Mouse (Mus musculus): ENCODE measurements around the gene Dazap1.

Dazap1 gene

DNA sequence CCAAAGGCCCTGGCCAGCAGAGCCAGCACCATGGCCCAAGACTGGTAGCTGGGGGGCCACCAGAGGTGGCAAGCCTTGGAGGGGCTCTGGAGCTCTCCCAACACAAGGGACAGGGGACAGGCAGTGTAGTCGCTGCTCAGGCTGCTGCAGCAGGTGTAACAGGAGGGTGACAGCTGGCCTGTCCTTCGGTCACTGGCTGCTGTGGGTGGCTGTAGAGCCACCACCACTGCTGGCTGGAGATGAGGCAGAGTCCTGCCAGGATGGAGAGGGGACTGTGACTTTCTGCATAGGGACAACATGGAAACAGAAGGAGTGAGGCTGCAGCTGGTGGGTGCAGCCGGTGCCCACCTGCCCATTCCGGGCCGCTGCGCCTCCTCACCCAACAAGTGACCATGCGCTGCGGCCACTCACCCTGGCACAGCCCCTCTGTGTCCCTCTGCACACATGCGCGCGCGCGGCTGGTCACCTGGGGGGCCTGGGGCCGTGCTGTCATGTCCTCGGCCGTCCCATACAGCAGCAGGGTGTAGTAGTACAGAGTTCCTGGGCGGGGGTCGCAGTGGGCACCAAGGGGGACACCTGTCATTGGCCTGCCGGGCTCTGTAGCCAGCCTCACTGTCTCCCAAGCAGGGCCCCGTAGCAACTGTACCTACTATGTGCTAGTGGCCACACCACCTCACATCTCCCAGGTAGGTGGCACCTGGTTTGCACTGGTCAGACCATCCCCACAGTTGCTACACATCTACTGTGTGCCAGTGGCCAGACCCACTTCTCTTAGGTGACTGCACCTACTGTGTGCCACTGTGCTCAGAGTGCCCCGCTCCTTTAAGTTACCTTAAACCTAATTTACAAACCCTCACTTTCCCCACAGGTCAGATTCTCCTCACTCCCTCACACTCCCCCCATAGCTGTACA, 60.6 kb downstream of the Dazap1 start:
- in situ Hi-C loops (cut with MboI, MseI), result no loop called here

DNA sequence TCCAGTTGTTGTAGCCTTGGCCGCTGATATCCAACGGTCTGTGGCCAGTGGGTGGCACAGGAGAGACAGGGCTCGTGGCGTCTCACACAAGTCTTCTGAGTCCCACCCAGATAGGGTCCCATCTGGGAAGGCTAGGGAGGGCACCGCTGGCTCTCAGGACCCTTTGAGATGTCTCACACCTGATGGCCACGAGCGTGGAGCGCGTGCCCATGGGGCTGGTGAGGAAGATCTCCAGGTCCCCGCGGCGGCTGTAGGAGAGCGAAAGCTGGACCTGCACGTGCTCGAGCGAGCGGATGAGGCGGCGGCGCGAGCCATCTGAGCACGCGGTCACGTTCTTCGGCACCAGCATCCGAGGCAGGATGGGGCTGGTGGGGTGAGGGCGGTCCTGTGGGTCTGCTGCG, 61.5 kb downstream of the Dazap1 start:
- in situ Hi-C loops (cut with MboI, MseI), result no loop called here

DNA sequence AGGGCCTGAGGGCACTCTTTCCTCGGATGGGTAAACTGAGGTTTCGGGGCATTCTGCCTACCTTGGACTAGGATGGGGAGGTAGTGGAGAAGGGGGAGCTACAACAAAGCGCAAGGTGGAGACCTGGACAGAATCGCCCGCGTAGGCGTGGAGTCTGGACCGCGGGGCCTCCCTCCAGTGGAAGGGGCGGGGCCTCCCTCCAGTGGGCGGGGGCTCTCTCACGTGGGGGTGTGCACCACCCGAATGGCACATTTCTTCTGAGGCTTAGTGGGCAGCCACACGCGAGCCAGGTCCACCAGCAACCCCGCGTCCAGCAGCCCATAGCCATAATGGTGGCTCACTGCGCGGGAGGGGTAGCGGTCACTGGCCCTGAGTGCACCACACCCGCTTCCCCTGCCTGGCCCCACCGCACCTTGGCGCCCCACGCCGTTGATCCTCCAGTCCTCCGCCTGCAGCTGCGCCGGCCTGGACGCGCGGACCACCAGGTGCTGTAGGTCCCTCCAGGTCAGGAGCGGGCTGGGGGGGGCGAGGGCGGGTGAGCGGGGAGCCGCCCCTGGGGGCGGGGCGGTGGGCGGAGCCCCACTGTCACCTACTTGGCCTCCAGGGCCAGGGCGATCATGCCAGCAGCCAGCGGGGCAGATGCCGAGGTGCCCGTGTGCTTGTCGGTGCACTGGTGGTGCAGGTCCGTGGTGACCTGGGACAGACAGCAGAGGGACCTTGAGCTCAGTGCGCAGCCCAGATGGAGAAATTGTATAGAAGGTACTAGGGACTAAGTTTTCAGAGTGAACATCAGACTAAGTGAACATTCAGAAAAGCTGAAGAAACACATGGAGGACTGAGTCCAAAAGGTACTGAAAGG, 62.2 kb downstream of the Dazap1 start:
- in situ Hi-C loops (cut with MboI, MseI), result no loop called here

DNA sequence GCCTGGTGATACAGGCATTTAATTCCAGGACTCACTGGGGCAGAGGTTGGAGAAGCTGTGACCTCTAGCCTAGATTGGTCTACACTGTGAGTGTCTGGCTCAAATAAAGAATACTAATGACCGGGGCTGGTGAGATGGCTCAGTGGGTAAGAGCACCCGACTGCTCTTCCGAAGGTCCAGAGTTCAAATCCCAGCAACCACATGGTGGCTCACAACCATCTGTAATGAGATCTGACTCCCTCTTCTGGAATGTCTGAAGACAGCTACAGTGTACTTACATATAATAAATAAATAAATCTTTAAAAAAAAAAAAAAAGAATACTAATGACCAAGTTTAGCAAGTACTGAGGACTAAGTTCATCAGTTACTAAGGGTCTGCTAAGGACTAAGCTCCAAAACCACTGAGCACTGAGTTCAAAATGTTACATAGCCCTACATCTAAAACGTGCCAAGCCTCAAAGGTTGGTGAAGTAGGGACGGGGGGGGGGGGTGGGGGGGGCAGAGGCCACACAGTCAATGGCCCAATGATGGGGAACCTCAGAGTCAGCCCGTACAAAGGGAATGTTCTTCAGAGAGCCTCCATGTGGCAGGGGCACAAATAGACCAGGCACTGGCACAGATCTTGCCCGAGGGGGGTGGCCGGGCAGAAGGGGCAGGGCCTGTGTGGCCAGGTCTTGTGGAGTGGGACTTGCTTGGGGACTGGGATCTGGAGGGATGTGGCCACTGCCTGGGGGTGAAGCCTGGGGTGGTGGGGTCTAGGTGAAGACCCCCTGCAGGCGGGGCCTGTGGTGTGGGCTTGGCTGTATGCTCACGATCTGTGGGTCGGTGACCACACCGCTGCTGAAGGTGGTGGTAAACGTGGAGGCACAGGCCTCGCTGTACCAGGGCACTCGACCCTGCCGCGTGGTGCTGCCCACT, 63.1 kb downstream of the Dazap1 start:
- in situ Hi-C loops (cut with MboI, MseI), result no loop called here

DNA sequence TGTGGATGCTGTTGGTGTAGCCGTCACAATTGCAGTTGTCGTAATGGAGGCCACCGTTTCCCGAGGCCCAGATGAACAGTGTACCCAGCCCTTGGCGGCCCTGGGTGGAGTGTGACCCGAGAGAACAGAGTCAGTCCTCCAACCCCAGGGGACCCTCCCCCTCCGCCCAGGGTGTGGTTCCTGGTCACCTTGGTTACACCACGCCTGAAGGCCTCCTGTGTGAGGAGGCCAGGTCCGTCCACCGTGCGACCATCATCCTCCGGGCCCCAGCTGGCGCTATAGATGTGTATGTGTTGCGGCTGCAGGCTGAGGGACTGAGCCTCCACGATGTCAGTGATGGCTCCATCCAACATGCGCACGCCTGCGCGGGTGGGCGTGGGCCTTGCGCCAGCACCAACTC, 63.8 kb downstream of the Dazap1 start:
- in situ Hi-C loops (cut with MboI, MseI), result no loop called here

DNA sequence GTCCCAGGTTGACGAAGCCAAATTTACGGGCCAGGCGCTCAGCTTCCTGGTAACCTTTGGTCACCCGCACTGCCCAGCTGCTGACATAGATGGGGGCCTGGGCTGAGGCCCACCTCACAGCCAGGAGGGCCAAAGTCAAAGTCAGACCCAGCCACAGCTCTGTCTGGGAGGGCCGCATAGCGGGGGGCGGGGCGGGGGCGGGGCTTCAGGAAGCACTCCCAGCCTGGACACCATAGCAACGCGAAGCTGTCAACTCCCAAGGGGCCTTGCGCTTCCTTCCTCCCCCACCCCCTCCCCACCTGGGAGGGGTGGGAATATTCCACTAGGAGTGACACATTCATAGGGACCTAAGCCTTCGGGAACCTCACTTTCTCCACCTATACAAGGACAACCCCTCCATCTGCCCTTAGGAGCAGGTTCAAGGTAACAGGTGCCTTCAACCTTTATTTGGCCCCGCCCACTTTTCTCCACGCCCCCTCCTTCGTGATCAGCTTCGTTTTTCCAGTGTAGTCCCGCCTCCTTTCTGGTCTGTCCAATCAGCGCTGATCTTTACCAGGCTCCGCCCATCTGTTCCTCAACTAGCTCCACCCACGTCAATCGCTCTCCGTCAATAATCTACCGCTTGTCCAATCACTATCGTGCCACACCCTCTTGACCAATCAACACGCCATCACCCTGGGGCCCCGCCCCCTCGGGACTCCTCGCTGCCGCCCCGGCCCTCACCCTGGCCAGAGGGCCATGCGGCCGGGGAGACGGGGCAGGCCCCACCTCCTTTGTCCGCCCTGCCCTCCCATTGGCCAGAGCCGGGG, 68.2 kb downstream of the Dazap1 start, which contains the start of the genes Pcsk4 and Reep6:
Pcsk4 (minus strand) TSS at position 226 of the 809 bp plus-strand sequence.
Reep6 (plus strand) TSS at position 681 of the 809 bp plus-strand sequence.
- in situ Hi-C loops (cut with MboI, MseI), result no loop called here

DNA sequence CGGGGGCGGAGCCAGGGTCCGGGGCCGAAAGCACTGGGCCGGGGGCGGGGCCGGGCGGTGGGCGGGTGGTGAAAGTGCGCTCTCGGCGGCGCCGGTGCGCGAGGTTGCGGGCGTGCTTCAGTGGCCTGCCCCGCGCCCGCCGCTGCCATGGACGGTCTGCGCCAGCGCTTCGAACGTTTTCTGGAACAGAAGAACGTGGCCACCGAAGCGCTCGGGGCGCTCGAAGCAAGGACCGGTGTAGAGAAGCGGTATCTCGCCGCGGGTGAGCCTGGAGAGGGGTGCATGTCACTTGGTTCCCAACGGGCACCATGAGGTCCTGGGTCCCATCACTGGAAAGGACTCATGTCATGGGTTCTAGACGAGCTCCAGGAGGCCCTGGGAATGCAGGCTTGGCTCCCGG, 68.8 kb downstream of the Dazap1 start:
- in situ Hi-C loops (cut with MboI, MseI), result no loop called here

DNA sequence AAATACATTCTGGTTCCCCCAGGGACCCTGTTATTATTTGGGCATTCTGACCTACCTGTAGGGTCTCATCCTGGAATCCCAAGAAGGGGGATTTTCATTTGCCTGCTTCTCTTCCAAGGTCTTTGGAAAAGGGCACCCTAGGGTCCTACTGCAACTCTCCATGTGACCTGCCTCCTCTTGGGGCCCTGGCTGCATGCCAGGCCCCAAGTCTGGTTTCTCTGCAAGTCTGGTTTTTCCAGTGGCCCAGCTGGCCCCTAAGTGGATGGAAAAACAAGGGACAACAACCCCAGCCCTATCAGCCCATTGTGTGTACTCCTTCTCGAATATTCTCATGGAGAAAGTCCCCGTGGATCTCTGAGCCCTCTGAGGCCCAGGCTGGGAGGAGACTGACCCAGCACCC, 69.6 kb downstream of the Dazap1 start:
- in situ Hi-C loops (cut with MboI, MseI), result no loop called here

DNA sequence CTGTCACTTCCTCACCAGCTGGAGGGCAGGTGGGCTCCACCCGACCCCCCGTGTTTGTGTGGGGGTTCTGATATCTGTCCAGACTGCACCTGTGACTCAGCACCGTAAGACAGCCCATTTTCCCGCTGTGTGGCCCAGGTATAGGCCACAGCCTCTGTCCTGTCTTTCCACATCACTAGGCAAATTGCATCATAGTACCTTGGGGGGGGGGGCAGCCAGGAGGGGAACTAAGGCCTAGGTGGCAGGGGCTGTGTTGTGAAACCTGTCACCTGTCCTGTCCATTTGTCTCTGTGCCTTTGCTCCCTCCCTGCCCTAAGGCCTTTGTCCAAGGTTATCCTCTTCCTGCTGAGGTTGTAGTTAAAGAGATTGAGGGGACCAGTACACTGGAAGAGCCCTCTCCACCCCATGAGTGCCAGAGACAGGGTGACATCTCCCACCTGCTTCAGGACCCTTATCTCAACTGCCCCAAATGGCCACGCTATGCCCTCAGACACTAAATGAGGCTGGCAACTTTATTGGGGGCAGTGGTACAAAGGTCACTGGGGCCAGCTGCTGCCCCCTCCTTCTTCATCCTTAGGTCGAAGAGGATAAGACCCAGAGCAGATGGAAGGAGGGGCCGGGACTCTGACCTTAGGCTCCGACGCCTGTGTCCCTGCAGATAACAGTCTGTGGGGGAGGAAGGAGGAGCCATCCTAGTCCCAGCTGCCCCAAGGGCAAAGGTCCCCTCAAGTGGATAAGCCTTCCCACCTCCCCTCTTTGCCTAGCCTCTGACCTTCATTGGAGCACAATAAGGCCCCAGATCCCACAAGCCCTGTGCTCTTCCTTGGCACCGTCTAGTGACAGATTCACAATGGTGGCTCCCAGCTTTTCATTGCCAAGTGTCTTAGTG, 70.6 kb downstream of the Dazap1 start:
- in situ Hi-C loops (cut with MboI, MseI), result no loop called here

DNA sequence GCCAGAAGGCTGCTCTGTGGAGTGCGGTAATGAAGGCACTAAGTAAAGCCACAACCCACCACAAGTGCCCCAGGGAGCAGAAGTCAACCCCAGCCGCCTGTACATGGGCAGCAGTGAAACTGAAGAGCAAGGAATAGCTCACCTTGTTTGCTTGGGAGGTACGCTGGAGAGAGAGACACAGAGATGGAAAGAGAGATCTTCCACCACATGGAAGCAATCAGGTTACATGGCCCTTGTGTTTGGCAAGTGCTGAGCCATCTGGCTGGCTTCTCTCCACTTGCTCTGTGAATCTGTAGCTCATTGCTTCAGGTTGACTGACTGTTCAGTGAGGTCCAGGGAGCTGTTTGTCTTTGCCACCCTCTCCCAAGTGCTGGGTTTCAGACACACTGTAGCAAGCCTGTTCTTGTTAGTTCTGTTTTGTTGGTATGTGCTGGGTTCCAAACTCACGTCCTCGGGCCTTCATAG, 71.3 kb downstream of the Dazap1 start:
- in situ Hi-C loops (cut with MboI, MseI), result no loop called here

DNA sequence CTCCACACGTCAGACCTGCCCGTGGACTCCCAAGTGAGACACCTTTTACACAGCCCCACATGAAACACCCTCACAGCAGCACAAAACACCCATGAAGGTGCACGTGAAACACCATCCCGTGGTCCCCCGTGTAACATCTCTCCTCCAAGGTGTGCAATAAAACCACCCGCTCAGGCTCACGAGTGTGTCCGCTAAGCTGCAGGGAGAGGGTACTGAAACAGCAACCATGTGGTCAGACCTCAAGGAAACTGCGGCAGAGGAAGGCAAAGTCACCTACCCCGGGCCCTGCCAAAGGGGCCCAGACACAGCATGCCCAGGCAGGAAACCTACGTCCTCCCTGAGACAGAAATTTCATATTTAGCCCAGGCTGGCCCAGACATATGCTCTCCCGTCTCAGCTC, 75.0 kb downstream of the Dazap1 start:
- in situ Hi-C loops (cut with MboI, MseI), result no loop called here
